Mouse (Mus musculus): ENCODE data around the gene Bspry. TPM values are rescaled to one million over a fixed set of nuclear protein-coding genes. Genes with fewer than 3 reads are reported as not detected.

The Bspry gene
- total and polyA plus RNA-seq, 2 experiments from 2014 or later = 0.15 TPM; not detected in 1

DNA sequence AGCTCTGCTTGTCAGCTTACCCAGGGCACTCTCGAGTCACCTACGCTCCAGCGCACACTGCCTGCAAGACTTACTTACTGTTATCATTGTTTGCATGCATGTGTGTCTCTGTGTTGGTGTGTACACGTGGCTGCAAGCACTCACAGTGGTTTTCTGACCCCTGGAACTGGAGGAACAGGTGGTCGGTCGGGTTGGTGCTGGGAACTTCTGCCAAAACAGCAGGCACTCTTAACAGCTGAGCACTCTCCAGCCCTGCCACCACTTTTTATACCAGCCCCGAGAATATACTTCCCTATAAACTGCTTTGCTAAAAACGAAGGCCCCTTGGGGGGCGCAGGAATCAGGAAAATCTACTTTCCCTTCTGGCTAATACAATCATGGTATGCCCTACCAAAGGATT lies 14.4 kb downstream of the Bspry start:
- H3K9ac ChIP-seq (replicated peaks; ENCODE audit: low read depth, low read length) = no peak overlapping the region
- H3K27ac ChIP-seq (ENCODE audit: low read depth) = no peak overlapping the region
- 51% methylated on average over 9 of the region's 9 CpGs for WGBS
- no peak overlapping the region for H3K4me3 ChIP-seq (ENCODE audit: low read depth, low read length)
- H3K9me3 ChIP-seq (replicated peaks; ENCODE audit: control insufficient read depth, low read length) = no peaks in the 10 kb centered on the region
- peaks cover 7% of the 10 kb centered on the region; the same call in 1 of the 2 replicates for H3K36me3 ChIP-seq (replicated peaks; ENCODE audit: control insufficient read depth, insufficient read depth, low read length)
- H3K27me3 ChIP-seq (ENCODE audit: control insufficient read depth, insufficient read depth, low read length) = no peaks in the 10 kb centered on the region
- ATAC-seq (ENCODE audit: insufficient read depth, low read depth) (no peak), DNase-seq (ENCODE audit: low spot score) (no peak)
- H3K4me2 ChIP-seq (ENCODE audit: low read depth, low read length) = no peak overlapping the region
- no peak for TF ChIP-seq CTCF (IDR thresholded peaks at IDR 0.05; ENCODE audit: low read depth)
- H3K4me1 ChIP-seq (ENCODE audit: control insufficient read depth, insufficient read depth) = no peaks in the 10 kb centered on the region; the same call in 1 of the 2 replicates

DNA sequence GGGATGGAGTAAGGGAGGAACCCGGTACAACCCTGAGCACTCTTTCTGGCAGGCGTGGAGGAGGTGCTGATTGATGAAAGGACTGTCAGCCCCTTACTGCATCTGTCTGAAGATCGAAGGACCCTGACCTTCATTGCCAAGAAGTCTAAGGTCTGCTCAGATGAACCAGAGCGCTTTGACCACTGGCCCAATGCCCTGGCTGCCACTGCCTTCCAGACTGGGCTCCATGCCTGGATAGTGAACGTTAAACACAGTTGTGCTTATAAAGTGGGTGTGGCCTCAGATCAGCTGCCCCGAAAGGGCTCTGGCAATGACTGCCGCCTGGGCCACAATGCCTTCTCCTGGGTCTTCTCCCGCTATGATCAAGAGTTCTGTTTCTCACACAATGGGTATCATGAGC lies 16.1 kb downstream of the Bspry start:
- H3K4me2 ChIP-seq (ENCODE audit: low read depth, low read length) = no peak overlapping the region
- H3K27ac ChIP-seq (ENCODE audit: low read depth) = no peak overlapping the region
- peaks cover 8% of the 10 kb centered on the region; the same call in 1 of the 2 replicates for H3K36me3 ChIP-seq (replicated peaks; ENCODE audit: control insufficient read depth, insufficient read depth, low read length)
- peaks cover 2% of the 10 kb centered on the region; the same call in 1 of the 2 replicates for H3K4me1 ChIP-seq (ENCODE audit: control insufficient read depth, insufficient read depth)
- DNase-seq (ENCODE audit: low spot score) (peak; percentile 30), ATAC-seq (ENCODE audit: insufficient read depth, low read depth) (0 out of 2 replicates have a peak, but pooled peaks have one; percentile 43)
- no peaks in the 10 kb centered on the region for H3K27me3 ChIP-seq (ENCODE audit: control insufficient read depth, insufficient read depth, low read length)
- H3K9ac ChIP-seq (replicated peaks; ENCODE audit: low read depth, low read length) = no peak overlapping the region
- 45% methylated on average over 8 of the region's 8 CpGs for WGBS
- no peaks in the 10 kb centered on the region for H3K9me3 ChIP-seq (replicated peaks; ENCODE audit: control insufficient read depth, low read length)
- TF ChIP-seq EP300 (IDR thresholded peaks at IDR 0.05; ENCODE audit: low read depth) (no peak), CTCF (IDR thresholded peaks at IDR 0.05; ENCODE audit: low read depth) (no peak)
- no peak overlapping the region for H3K4me3 ChIP-seq (ENCODE audit: low read depth, low read length)

DNA sequence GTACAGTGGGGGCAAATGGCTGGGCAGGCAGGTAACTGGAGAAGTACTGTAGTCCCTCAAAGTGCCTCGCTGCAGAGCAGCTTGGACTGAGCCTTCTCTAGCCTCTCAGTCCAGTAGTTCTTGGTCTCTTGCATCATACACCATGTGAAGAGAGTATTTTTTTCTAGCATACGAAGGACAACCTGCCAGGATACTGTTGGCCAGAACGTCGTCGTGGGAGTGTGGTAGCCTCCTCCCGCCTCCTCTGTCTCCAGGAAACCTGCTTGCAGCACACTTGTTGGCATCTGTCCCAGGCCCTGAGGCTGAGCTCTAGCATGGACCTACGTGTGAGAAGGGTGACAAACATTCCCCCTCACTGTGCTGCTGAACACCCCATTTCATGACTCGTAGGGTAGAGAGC lies 17.0 kb downstream of the Bspry start:
- ATAC-seq (ENCODE audit: insufficient read depth, low read depth) (0 out of 2 replicates have a peak, but pooled peaks have one; percentile 13), DNase-seq (ENCODE audit: low spot score) (peak; percentile 39)
- Histone ChIP-seq H3K9ac (replicated peaks; ENCODE audit: low read depth, low read length) (no peak overlapping the region), H3K4me1 (ENCODE audit: control insufficient read depth, insufficient read depth) (peaks cover 8% of the 10 kb centered on the region; the same call in 1 of the 2 replicates), H3K27me3 (ENCODE audit: control insufficient read depth, insufficient read depth, low read length) (no peaks in the 10 kb centered on the region), H3K4me3 (ENCODE audit: low read depth, low read length) (no peak overlapping the region), H3K9me3 (replicated peaks; ENCODE audit: control insufficient read depth, low read length) (no peaks in the 10 kb centered on the region), H3K36me3 (replicated peaks; ENCODE audit: control insufficient read depth, insufficient read depth, low read length) (peaks cover 8% of the 10 kb centered on the region; the same call in 1 of the 2 replicates), H3K27ac (ENCODE audit: low read depth) (no peak overlapping the region), H3K4me2 (ENCODE audit: low read depth, low read length) (no peak overlapping the region)
- WGBS = 21% methylated on average over 8 of the region's 8 CpGs
- TF ChIP-seq CTCF (IDR thresholded peaks at IDR 0.05; ENCODE audit: low read depth) = no peak
- TF ChIP-seq EP300 (IDR thresholded peaks at IDR 0.05; ENCODE audit: low read depth) = no peak

DNA sequence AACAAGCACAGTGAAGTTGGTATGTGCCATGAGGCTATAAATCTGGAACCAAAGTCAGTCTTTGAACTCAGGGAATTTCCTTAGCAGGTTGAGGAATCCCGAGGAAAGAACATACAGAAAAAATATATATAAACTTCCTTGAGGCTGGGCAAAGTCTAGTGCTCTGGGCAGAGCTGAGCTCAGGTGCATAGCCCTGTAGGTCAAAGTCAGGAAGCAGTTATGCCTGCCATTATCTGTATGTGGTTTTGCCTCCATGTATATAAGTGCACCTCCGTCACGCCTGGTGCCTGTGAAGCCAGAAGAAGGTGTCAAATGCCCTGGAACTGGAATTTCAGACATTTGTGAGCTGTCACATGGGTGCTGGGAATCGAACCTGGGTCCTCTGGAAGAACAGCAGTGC lies 20.9 kb downstream of the Bspry start:
- H3K9me3 ChIP-seq (replicated peaks; ENCODE audit: control insufficient read depth, low read length) = no peaks in the 10 kb centered on the region
- H3K4me1 ChIP-seq (ENCODE audit: control insufficient read depth, insufficient read depth) = peaks cover 14% of the 10 kb centered on the region; the same call in 1 of the 2 replicates
- no peak overlapping the region for H3K27ac ChIP-seq (ENCODE audit: low read depth)
- WGBS = 86% methylated on average over 4 of the region's 4 CpGs
- H3K27me3 ChIP-seq (ENCODE audit: control insufficient read depth, insufficient read depth, low read length) = no peaks in the 10 kb centered on the region
- H3K4me2 ChIP-seq (ENCODE audit: low read depth, low read length) = no peak overlapping the region
- no peak overlapping the region for H3K9ac ChIP-seq (replicated peaks; ENCODE audit: low read depth, low read length)
- no peak for TF ChIP-seq EP300 (IDR thresholded peaks at IDR 0.05; ENCODE audit: low read depth)
- ATAC-seq (ENCODE audit: insufficient read depth, low read depth) = no peak
- no peak for DNase-seq (ENCODE audit: low spot score)
- H3K4me3 ChIP-seq (ENCODE audit: low read depth, low read length) = no peak overlapping the region
- peaks cover 8% of the 10 kb centered on the region; the same call in 1 of the 2 replicates for H3K36me3 ChIP-seq (replicated peaks; ENCODE audit: control insufficient read depth, insufficient read depth, low read length)

DNA sequence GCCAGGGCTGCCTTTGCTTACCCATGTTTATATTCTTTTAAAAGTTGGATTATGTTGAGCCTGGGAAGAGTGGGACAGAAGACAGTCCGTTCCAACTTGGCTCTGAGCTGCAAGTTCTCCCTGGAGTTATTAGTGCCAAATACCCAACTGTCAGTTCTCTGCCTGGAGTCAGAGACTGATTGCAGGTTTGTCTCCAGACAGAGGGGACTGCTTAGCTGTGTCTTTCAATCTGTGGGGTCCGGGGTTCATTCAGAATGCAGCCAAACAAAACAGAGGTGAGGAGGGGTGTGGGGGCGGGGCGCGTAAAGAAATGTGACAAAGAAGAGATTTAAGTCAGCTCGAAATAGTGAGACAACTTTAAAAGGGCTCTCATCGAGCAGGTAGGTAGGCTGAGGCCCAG lies 21.7 kb downstream of the Bspry start:
- peak overlapping the region; percentile 69 for H3K27ac ChIP-seq (ENCODE audit: low read depth)
- DNase-seq (ENCODE audit: low spot score) = no peak

More for the DNA sequence above, 21.7 kb downstream of the Bspry start:
- WGBS = under 1% methylated on average over 7 of the region's 7 CpGs
- peak overlapping the region; percentile 70 for H3K4me3 ChIP-seq (ENCODE audit: low read depth, low read length)
- H3K9ac ChIP-seq (replicated peaks; ENCODE audit: low read depth, low read length) = peak overlapping the region; percentile 75
- H3K4me1 ChIP-seq (ENCODE audit: control insufficient read depth, insufficient read depth) = peaks cover 14% of the 10 kb centered on the region; the same call in 1 of the 2 replicates
- H3K36me3 ChIP-seq (replicated peaks; ENCODE audit: control insufficient read depth, insufficient read depth, low read length) = peaks cover 8% of the 10 kb centered on the region; the same call in 1 of the 2 replicates
- no peaks in the 10 kb centered on the region for H3K27me3 ChIP-seq (ENCODE audit: control insufficient read depth, insufficient read depth, low read length)
- no peaks in the 10 kb centered on the region for H3K9me3 ChIP-seq (replicated peaks; ENCODE audit: control insufficient read depth, low read length)
- TF ChIP-seq CTCF (IDR thresholded peaks at IDR 0.05; ENCODE audit: low read depth) = no peak
- no peak for TF ChIP-seq EP300 (IDR thresholded peaks at IDR 0.05; ENCODE audit: low read depth)
- peak; percentile 18 for ATAC-seq (ENCODE audit: insufficient read depth, low read depth)
- H3K4me2 ChIP-seq (ENCODE audit: low read depth, low read length) = peak overlapping the region; percentile 79

Data from heart, postnatal 0 days (tissue).